Mouse (Mus musculus) megakaryocyte, embryonic 14.5 days (primary cell): Measurements from ENCODE around the gene Tctn3. TPM values are rescaled to one million over a fixed set of nuclear protein-coding genes. Genes with fewer than 3 reads are reported as not detected.

Experiments
- H3K27me3 ChIP-seq: replicated peaks from 2 replicates; pipeline ENCODE3; 2012; ENCODE audit warnings: inconsistent platforms
- H3K36me3 ChIP-seq: replicated peaks from 2 replicates; pipeline ENCODE3; 2012; ENCODE audit warnings: low read length, inconsistent platforms, mixed read lengths
- H3K4me1 ChIP-seq: 2 replicates; pipeline ENCODE4 v1.6.1; 2012; ENCODE audit warnings: inconsistent platforms
- H3K4me3 ChIP-seq: replicated peaks from 2 replicates; pipeline ENCODE3; 2012; ENCODE audit warnings: moderate library complexity, mild to moderate bottlenecking, inconsistent platforms
- H3K9me3 ChIP-seq: 2 replicates; pipeline ENCODE4 v1.6.1; 2012; ENCODE audit warnings: inconsistent platforms
- FLI1 ChIP-seq: IDR thresholded peaks from 2 replicates; pipeline ENCODE4 v1.6.1; 2012; ENCODE audit warnings: low read length, inconsistent platforms, mixed read lengths
- GATA1 ChIP-seq: IDR thresholded peaks from 3 replicates; pipeline ENCODE4 v1.6.1; 2012; ENCODE audit warnings: mixed read lengths, low read length, inconsistent platforms, borderline replicate concordance
- polyA plus RNA-seq: library from polyadenylated mRNA; stranded (reverse); fragments of >175 nt; gene quantifications from 2 replicates; pipeline ENCODE4 v1.2.3, GENCODE M21; 2012; ENCODE audit warnings: low replicate concordance; ENCODE audit not compliant: insufficient read depth

The Tctn3 gene
- polyA plus RNA-seq, 1 experiment: 2.3 TPM

GRCm38 (mm10) chr19:40646379-40646778 lies 34.3 kb upstream of the Tctn3 start:
- no peaks in the 10 kb centered on the region for H3K27me3 ChIP-seq
- peaks cover 57% of the 10 kb centered on the region for H3K4me1 ChIP-seq
- no peaks in the 10 kb centered on the region for H3K36me3 ChIP-seq
- no peaks in the 10 kb centered on the region for H3K9me3 ChIP-seq
- no peak for TF ChIP-seq FLI1
- no peak for TF ChIP-seq GATA1
- no peak overlapping the region for H3K4me3 ChIP-seq

DNA sequence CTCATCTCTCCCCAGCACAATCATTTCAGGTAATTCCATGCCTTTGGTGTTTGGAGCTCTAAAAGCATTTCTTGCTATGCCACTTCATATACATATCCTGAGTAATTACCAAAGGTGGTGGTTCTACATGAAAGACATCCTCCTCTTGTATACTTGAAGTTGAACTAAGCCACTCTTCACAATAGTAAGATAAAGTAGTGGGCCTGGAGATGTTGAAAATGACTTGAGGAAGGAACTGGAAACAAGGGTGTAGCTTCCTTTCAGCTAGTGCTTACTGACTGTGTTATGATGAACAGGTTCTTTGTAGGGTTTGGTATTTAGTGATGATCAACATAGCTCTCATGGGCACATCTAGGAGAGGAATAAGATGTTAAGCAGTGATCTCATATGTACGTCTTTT lies 31.8 kb upstream of the Tctn3 start:
- Histone ChIP-seq H3K36me3 (no peaks in the 10 kb centered on the region), H3K9me3 (no peaks in the 10 kb centered on the region), H3K27me3 (no peaks in the 10 kb centered on the region), H3K4me3 (no peak overlapping the region), H3K4me1 (peaks cover 44% of the 10 kb centered on the region)
- TF ChIP-seq FLI1 (no peak), GATA1 (no peak)

DNA sequence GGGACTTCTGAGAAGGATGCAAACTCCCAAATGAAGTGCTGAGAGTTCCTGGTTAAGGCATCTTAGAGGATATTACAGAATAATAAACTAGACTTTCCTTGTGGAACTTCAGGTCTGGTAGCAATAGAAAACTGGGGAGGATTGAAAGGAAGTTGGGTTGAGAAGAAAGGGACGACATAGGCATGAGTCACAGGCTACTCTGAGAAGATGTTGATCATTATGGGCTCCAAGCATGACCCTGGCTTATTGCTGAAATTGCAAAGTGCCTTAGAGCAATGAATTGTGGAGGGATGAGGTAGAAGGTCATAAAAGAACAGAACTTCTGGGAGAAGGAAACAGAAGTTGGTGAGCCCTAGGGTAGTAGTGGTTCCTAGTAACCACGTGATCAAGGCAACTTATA lies 28.8 kb upstream of the Tctn3 start:
- H3K36me3 ChIP-seq: no peaks in the 10 kb centered on the region
- TF ChIP-seq FLI1 (no peak), GATA1 (no peak)
- no peaks in the 10 kb centered on the region for H3K27me3 ChIP-seq
- peaks cover 36% of the 10 kb centered on the region for H3K4me1 ChIP-seq
- no peaks in the 10 kb centered on the region for H3K9me3 ChIP-seq
- no peak overlapping the region for H3K4me3 ChIP-seq

- Histone ChIP-seq H3K4me1 (peaks cover 36% of the 10 kb centered on the region), H3K4me3 (no peak overlapping the region)
- TF ChIP-seq GATA1 (no peak), FLI1 (no peak)
Observed at GRCm38 (mm10) chr19:40639729-40640304, 27.8 kb upstream of the Tctn3 start.

DNA sequence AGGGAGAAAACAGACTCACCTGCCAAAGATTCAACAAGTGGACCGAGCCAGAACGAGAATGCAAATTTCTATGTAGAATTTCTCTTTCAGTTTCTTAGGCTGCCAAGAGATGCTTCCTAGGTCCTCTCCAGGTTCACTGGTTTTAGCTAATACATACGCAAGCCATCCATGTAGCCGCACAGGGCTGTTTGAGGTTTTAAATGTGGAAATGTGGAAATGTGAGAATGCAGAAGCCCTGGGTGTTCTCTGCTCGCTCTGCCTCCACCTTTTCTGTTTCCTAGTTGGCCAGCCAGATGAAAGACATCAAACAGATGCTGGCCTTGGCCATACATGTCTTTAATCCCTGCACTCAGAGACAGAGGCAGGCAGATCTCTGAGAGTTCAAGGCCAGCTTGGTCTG lies 26.5 kb upstream of the Tctn3 start:
- Histone ChIP-seq H3K9me3 (peaks cover 15% of the 10 kb centered on the region), H3K27me3 (no peaks in the 10 kb centered on the region), H3K36me3 (peaks cover 4% of the 10 kb centered on the region), H3K4me1 (peaks cover 32% of the 10 kb centered on the region), H3K4me3 (no peak overlapping the region)
- TF ChIP-seq GATA1: no peak
- no peak for TF ChIP-seq FLI1

More at GRCm38 (mm10) chr19:40639729-40640304, 27.8 kb upstream of the Tctn3 start:
- no peaks in the 10 kb centered on the region for H3K36me3 ChIP-seq
- no peaks in the 10 kb centered on the region for H3K27me3 ChIP-seq
- peaks cover 5% of the 10 kb centered on the region; the same call in 1 of the 2 replicates for H3K9me3 ChIP-seq

DNA sequence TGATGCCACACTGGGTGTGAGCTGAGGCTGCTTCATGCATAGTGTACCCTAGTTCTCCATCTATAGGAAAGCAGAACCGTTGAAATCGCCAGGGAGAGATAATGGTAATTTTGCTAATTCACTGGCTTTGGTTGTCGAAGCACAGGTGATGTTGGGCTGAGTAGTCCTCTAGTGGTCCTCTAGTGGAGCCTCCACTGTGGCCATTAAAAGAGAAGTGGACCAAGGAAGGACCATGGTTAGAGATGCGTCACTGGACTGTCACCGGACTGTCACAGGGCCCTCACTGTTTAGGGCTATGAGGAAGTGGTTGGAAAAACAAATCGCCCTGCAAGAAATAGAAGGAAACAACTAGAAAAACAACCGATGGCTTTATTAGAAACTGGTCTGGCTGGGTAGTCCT lies 25.6 kb upstream of the Tctn3 start:
- Histone ChIP-seq H3K36me3 (peaks cover 4% of the 10 kb centered on the region), H3K27me3 (no peaks in the 10 kb centered on the region), H3K9me3 (peaks cover 18% of the 10 kb centered on the region), H3K4me3 (no peak overlapping the region), H3K4me1 (peaks cover 32% of the 10 kb centered on the region)
- TF ChIP-seq GATA1 (no peak), FLI1 (no peak)

DNA sequence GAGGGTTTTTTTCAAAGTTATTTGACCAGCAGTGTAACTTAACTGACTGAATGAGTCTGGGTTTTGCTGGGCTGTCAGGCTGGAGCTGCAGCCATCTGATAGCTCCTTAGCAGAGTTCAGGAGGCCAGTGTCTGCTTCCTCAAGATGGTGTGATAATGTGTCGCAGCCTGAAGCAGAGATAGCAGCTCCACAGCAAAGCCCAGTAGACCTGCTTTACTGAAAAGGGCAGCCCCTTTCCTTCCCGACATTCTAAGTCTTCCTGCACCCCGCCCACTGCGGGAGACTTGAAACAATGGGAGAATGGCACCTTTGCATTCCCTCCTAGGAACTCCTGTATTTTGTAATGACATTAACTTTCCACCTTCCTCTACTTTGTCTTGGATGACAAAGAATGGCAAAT lies 25.1 kb upstream of the Tctn3 start:
- H3K27me3 ChIP-seq: no peaks in the 10 kb centered on the region
- no peak overlapping the region for H3K4me3 ChIP-seq
- no peak for TF ChIP-seq FLI1
- no peak for TF ChIP-seq GATA1
- H3K4me1 ChIP-seq: peaks cover 35% of the 10 kb centered on the region
- H3K36me3 ChIP-seq: peaks cover 4% of the 10 kb centered on the region
- H3K9me3 ChIP-seq: peaks cover 18% of the 10 kb centered on the region

DNA sequence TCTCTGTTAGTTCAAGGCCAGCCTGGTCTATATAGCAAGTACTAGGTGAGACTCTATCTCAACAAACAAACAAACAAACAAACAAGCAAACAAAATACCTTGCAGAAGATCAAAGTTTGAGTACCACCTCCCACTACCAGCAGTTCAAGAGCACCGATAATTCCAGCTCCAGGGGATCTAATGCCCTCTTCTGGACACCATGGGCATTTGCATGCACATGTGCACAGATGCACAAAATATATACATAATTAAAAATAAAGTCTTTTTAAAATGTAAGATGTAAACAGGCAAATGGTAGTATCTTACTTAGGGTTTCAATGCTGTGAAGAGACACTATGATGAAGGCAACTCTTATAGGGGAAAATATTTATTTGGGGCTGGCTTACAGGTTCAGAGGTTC lies 21.1 kb upstream of the Tctn3 start:
- TF ChIP-seq GATA1 (no peak), FLI1 (no peak)
- no peaks in the 10 kb centered on the region for H3K27me3 ChIP-seq
- H3K4me1 ChIP-seq: peaks cover 44% of the 10 kb centered on the region
- H3K9me3 ChIP-seq: peaks cover 18% of the 10 kb centered on the region
- no peak overlapping the region for H3K4me3 ChIP-seq
- peaks cover 4% of the 10 kb centered on the region for H3K36me3 ChIP-seq

DNA sequence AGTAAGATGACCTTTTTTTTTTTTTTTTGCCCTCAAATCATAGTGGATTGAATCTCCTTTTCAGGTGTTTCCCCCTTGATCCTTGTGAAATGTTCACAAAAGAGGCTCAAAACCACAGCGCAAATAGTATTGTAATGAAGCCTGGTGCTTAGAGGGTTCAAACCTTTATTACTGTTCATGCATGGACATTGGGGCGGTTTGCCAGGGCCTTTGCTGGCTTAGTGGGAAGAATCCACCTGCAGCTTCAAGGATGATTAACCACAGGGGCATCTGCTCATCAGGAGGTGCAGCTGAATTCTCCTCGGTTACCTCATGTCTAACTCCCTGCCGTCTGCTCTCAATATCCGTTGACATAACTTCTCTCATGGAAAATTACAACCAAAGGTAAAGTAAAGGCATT lies 20.6 kb upstream of the Tctn3 start:
- peaks cover 40% of the 10 kb centered on the region for H3K4me1 ChIP-seq
- H3K36me3 ChIP-seq: peaks cover 4% of the 10 kb centered on the region
- no peak overlapping the region for H3K4me3 ChIP-seq
- H3K9me3 ChIP-seq: peaks cover 18% of the 10 kb centered on the region
- TF ChIP-seq FLI1: no peak
- TF ChIP-seq GATA1: no peak
- no peaks in the 10 kb centered on the region for H3K27me3 ChIP-seq

- H3K9me3 ChIP-seq: peaks cover 18% of the 10 kb centered on the region
- no peaks in the 10 kb centered on the region for H3K27me3 ChIP-seq
- peaks cover 4% of the 10 kb centered on the region for H3K36me3 ChIP-seq
- TF ChIP-seq FLI1: no peak
- no peak for TF ChIP-seq GATA1
- H3K4me3 ChIP-seq: no peak overlapping the region
- peaks cover 35% of the 10 kb centered on the region for H3K4me1 ChIP-seq
Observed at GRCm38 (mm10) chr19:40632193-40632592, 20.2 kb upstream of the Tctn3 start.
